Mouse (Mus musculus) erythroblast, embryonic 14.5 days (primary cell): ENCODE data around the gene Ankrd34a.

Experiments
- GATA1 ChIP-seq: IDR thresholded peaks from 2 replicates; pipeline ENCODE4 v1.6.1; 2012; ENCODE audit warnings: low read length, inconsistent platforms, mixed read lengths
- TAL1 ChIP-seq: IDR thresholded peaks from 3 replicates; pipeline ENCODE4 v1.6.1; 2012; ENCODE audit warnings: low read length, inconsistent platforms, mixed read lengths

DNA sequence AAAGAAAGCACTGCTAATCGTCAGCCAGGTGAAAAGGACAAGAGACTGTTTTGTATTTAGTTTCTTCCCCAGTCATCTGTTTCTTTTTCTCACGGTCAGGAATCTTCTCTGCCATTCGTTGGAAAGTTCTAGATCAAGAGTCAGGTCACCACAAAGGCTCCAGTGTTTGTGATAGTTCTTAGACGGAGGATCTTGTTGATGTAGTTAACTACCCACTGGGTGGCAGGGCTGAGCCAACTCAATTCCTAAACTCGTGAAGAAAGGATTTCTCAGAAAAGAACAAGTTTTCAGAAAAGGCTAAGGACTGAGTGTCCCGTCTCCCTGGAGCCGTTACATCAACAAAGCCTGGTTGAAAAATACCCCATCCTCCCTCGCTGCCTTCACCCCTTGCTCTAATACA lies 45.2 kb upstream of the Ankrd34a start:
- TF ChIP-seq GATA1 (no peak), TAL1 (no peak)
